Mouse (Mus musculus) MEL-GATA-1-ER (cell line): ENCODE results near the gene Exosc10.

Experiments
- DNase-seq: peaks from one replicate; pipeline ENCODE4 v3.0.0-alpha.2; 2012; ENCODE audit warnings: low read depth; ENCODE audit errors: extremely low read depth

Exosc10 gene

DNA sequence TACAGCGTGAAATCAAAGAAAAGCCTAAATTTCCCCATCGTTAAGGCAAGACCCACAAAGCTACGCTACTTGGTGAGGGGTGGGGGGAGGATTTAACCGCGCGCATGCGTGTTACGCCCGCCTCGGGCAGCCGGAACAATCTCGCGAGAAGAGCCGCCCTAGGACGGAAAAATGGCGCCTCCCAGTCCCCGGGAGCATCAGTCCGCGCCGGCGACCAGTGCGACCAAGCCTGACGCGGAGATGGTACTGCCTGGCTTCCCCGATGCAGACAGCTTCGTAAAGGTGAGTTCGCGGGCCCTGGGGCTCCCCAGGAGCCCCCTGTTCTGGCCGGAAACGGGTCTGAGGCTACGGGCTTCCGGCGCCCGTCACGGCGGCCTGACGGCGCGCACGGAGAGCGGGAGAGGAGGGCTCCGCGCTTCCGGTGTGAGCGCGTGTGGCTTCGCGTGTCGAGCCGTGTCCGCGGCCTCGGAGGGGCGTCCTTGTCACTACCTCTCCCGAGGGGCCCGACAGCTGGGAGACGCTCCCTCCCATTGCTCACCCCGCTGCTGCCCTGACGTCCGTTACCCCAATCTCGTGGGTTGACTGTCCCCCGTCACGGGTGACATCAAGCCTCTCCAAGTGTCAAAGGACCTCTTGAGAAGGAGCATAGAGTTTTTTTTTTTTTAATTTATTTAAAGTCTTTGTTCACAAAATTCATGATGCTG, at the start of gene Exosc10:
Gene Exosc10, plus strand, starts transcription at position 133 of the 704 bp plus-strand sequence.
- DNase-seq = peak; percentile 36

DNA sequence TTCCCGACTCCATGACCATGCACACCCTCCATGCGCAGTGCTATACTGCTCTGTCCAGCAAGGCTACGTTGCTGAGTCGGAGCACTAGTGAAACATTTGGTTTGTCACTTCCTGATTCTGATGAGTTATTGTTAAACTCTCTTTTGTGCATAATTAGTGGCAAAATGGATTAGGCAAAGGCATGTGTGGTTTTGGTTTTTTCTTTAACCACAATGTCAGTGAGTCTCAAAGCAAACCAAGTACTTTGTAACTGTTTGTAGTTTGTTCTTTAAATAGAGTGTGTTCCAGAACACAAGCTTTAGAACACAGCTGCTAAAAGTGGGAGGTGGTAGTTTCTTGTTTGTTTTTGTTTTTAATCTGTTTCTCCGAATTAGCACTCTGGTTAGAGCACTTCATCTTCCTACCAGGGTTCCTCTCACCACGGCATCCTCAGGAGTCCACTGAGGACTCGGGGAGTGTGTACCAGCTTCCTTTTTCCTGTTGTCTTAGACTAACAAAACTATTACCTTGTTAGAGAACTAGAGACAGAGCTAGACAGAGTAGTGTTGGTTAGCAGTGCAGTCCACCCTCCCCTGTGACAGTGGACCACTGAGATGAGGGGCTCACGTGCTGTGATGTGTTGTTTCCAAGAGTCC, 48.7 kb upstream of the Exosc10 start:
- no peak for DNase-seq

DNA sequence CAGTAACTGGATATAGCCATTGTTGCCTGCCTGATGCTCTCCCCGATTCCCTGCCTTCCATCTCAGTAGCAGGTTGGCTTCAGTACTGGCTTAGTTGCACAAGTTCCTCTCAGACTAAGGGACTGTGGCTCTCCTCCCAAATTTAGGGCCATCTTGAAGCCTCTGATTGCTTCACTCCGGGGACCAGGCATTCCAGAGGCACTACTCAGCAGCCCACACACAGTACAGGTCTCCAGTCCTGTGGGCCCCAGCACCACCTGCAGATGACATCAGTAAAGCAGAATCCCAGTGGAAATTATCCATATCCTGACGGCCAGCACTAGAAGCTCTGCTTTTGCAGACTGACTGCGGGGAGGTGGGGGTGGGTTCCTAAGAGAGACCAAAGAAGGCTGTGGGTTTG, 47.5 kb upstream of the Exosc10 start:
- DNase-seq = no peak

DNA sequence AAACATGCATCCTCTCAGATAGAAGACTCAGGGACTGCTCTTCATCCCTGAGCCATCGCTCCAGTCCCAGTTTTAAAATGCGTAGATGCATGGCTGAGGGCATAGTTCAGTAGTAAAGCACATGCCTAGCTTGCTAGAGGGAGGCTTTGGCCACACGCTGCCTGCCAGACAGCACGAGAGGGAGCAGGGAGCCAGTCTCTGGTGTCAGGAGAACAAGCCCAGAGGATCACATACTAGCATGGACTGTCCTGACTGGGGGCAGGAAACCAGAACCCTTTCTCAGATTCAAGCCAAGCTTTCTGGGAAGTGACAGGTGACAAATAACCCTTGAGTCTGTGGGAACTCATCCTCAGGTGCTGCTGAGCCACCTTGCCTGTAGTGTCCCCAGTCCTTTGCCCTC, 46.9 kb upstream of the Exosc10 start:
- DNase-seq = no peak

DNA sequence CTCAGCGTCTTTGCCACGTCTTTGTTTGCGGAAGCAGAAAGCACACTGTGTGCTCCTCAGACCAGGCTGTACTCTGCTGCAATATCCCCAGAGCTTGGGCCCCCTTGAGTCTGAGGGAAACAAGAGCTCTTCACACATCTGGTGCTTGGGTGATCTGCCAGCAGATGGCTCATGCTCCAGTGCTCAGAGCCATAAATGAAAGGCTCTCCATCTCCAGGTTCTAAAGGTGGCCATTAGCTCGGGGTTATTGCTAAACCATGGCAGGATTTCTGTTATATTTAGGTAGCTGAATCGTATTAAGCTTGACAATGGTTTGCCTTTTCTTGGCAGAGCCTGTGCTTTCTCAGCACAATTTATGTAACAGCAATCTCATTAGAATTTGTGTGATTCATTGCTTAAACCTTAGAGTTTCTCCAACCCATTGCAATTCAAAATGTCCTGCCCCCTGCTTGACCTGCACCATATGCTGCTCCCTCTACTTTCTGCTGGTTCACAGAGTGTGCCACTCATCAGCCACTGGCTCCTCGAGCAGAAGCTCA, 45.1 kb upstream of the Exosc10 start:
- DNase-seq = no peak

DNA sequence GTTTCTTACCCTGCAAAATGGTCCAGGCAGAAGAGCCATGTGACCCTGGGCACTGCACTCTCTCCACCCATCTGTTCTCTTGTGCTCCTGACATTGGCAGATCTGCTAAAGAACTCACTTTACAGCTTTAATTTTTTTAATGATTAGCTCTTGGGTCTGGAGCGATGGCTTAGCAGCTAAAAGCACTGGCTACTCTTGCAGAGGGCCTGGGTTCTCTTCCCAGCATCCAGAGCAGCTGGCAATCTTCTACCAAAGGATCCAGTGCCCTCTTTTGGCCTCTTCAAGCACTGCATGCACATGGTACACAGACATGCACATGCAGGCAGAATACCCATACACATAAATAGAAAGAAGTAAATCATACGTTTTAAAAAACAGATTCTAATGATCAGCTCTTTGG, 42.9 kb upstream of the Exosc10 start:
- peak; percentile 3 for DNase-seq

DNA sequence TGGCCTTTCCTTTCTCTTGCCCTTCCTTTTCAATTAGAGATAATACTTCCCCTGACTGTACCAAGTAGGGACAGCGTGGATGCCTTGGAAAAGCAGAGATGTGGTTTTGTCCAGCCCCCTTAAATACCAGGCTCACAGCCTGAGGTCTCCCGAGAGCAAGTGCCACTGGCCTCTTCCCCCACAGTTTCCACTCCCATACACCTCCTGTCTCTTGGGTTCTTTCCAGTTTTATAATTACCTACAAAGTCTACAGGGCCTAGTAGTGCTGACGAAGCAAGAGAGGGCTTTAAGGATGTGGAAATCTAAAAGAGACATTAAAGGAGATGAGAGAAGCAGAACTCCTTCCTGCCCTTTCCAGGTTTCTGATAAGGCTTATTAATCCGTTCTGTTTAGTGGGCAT, 40.4 kb upstream of the Exosc10 start:
- DNase-seq = no peak

DNA sequence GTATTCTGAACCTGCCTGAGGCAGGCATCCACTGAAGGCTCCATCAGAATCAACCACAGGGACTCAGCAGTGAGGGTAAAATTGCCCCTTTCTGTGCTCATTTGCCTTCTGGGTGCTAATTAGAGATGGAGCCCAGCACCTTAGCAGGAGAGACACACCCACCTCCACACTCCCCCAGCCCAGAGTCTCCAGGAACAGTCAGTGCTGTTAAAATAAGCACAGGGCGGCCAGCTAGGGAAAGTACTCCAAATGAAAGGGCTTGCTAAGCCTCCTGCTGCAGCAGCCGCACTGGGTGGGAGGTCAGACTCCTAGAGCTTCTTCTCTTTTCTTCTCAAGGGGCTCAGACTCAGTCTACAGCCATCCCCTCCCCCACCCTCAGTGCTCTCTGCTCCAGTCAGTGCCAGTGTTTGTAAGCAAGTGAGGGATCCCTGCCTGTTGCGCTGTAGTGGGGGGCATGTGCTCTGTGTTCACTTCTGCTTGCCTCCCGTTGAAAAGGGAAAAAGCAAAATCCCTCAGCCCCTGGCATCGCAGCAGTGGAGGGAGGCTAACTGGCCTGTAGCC, 39.9 kb upstream of the Exosc10 start:
- DNase-seq = no peak

DNA sequence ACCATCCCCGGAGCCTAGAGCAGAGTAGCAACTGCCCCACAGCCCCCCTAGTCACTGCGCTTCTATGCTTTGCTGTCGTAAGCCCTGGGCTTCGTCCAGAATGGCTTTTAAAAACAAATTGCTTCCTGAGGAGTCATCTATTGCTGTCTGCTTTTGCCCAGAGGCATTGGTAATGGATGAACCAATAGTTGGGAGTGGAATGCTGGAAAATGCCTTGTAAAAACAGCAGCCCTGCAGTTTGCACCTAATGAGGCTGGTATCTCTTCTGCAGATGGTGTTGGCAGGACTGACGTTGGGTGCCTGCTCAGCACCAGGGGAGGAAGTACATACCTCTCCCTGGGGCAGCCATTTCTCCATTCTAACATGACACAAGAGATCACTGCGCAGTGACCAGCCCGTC, 34.7 kb upstream of the Exosc10 start:
- DNase-seq = no peak

DNA sequence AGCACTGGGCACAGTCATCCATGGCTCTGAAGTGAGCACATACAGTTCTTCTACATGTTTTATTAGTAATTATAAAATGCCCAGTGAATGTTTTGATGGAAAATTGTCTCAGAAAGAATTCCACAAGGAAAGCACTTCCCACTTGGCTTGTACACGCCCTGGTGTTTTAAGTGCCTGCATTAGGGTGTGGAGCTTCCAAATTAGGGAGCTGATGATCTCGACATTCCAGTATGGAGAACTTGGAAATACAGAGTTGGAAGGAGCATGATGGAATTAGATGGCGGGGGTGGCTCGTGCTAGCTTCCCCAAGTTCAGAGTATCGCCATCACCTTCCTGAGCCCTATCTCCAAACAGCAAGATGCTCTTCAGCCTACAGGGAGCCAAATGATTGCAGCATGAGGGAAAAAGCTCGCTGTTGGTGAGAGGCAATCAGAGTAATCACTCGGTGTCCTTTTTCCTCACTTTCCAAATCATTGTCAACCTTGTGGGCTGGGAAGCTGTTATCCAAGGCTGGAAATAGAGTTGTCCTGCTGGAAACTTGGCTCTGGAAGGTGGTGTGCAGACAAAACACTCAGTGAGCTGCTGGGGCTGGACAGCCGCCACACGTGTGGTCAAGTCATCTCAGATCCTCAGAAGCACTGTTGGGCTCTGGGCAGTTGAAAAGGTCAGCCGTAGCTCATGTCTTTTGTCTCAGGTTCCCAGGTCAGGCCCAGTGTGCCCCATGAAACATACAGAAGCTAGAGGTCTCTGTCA, 30.9 kb upstream of the Exosc10 start:
- no peak for DNase-seq

DNA sequence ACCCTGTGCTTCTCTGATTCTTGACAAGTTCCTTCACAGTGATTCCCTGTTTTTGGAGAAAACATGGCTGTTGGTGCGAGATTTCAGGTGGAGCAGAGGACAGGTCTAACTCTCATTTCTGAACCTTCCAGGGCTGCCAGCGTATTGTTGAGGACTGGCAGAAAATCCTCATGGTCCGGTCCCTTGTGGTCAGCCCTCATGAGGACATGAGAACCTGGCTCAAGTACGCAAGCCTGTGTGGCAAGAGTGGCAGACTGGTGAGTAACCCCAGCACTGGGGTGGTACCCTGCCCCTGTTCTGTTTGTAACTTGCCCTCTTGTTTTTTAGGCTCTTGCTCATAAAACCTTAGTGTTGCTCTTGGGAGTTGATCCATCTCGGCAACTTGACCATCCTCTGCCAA, 27.9 kb upstream of the Exosc10 start:
- no peak for DNase-seq

DNA sequence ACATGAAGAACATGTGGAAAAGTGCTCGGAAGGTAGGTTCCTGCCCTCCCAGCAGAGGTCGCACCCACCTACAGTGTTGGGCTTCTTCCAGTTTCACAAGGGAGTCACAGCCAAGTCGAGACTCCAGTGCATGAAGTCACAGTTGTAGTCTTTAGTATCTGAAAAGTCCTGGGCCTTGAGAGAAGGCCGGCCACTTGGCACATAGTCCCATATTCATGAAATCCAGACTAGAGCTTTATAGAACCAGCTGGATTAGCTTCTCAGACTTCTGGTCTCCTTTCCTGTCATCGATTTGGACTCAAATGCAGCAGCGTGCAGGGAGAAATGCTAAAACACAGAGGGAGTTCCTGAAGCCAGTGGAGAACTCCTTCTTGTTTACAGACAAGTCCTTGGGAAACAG, 27.5 kb upstream of the Exosc10 start:
- DNase-seq = no peak

DNA sequence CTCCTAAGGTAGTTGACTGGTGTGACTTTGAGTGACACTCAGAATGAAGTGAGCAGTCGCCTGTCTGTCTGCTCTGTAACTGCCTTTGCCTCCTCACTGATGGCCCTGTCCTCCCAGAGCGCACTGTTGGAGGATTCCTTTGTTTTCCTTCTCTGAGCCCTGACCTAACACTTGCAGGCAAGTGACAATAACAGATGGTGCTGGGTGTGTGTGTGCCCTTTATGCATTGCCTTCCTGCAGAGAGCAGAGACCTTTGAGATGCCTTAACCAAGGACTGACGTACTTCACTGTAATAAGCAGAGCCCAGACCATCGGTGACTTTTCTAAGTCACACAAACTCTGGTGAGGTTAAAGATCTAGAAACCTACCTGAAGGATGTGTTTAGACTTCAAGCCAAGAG, 26.9 kb upstream of the Exosc10 start:
- no peak for DNase-seq

DNA sequence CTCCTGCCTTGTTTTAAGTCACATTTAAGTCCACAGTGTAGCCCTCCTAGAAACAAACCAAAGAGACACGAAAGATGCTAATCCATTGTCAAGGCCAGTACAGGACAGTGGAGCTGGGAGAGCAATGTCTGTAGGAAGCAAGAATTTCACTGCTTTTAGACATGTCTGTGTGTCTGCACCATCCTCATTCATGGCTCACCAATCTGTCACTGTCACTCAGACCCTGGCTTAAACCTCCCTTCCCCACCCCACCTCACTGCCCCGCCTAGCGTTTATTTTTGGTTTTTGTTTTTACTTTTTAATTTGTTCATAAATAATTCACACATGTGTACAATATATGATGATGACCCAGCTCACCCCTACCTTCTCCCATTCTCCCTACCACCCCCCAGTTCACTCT, 25.7 kb upstream of the Exosc10 start:
- DNase-seq = no peak

DNA sequence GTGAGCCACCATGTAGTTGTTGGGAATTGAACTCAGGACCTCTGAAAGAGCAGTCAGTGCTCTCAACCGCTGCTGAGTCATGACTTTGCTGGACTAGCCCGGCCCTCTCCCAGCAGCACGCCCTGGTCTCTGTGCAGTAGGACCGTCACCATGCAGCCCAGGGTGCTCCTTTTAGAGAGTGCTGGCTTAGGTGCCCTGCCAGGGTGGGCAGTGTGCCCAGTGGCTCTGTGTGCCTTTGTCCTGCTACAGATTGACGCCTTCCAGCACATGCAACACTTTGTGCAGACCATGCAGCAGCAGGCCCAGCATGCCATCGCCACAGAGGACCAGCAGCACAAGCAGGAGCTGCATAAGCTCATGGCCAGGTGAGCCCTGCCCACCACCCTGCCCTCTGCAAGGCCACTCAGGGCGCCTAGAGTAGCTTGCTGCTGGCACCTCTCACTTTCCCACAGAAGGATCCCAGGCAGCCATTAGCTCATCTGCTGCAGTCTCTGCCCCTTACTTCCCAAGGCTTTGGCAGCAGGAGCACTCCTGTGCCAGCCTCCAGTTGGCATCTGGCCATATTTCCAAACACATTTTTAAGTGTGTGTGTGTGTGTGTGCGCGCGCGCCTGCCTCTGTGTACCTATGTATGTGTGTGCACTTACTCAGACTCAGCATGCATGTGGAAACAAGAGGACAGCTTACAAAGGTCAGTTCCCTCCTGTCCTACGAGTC, 24.5 kb upstream of the Exosc10 start:
- no peak for DNase-seq

DNA sequence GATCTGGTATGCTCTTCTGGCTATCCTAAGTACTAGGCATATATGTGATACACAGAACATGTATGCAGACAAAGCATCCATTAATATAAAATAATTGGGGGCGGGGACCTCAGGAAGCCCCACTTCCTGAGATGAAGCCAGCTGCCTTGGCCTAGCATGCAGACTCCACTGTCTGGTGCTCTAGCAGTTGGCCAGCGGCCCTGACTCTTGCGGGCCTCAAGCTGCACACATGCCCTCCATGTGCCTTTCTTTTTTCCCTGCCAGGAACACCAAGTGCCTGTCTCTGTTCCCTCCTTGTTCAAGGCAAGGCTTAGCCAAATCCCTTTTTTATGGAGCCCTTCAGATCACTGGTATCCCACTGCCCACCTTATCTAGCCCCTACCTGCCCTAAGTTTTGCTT, 22.4 kb upstream of the Exosc10 start:
- DNase-seq = no peak

DNA sequence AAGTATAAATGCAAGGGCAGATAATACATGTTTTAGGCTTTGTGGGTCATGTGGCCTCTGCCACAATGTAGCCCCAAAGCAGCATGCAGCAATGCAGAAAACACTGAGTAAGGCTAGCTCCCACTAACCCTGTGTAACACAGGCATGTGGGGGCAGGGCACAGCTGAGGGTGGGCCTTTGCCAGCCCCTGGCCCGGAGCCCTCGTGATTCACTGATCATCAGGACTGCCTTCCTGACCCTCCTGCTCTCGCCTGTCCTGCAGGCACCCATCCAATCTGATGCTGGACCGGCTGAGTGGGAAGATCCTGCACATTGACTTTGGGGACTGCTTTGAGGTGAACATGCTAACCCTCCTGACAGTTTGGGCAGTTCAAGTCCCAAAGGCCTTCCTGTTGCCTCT, 9.1 kb upstream of the Exosc10 start:
- DNase-seq = no peak

DNA sequence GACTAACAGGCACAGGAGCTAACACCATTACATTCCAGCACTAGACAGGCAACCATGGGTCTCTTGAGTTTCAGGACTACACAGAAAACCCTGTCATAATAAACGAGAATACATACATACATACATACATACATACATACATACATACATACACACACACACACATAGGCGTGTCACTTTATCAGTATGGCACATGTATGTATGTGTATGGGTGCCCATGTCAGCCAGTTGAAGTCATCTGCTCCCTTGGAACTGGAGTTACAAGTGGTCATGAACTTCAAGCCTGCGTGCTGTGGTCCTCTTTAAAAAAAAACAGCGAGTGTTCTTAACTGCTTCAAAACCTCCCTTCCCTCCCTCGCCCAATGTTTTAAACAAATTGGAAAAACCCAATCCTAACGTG, 463 bp upstream of the Exosc10 start:
- DNase-seq = peak; percentile 7

DNA sequence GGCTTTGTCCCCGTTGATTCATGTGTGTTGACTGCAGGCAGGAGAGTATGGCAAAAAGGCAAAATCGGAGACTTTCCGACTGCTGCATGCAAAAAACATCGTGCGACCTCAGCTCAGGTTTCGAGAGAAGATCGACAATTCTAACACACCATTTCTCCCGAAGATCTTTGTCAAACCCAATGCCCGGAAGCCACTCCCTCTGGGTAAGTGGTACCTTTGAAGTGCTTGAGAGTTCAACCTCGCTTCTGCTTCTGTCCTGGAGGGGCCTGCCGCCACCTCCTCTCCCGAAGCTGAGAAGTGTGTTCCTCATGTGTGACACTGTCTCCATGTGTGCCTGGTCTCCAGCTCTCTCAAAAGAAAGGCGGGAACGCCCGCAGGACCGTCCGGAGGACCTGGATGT, 4.4 kb downstream of the Exosc10 start:
- no peak for DNase-seq

DNA sequence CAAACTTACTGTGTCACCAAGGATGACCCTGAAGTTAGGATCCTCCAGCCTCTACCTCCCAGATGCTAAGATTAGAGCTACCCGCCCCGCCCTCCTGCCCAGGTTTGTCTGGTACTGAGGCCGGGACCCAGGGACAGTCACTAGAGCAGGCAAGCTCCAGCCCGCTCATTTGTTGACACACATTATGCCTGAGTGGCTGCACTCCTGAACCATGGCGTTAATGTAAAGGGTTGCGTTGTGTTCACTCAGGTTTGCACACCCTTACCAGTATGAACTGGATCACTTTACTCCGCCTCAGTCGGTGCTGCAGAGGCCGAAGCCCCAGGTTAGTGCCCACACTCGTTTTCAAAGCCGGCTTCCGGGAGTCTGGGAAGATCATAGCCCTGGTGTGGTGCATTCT, 5.4 kb downstream of the Exosc10 start:
- DNase-seq = no peak

DNA sequence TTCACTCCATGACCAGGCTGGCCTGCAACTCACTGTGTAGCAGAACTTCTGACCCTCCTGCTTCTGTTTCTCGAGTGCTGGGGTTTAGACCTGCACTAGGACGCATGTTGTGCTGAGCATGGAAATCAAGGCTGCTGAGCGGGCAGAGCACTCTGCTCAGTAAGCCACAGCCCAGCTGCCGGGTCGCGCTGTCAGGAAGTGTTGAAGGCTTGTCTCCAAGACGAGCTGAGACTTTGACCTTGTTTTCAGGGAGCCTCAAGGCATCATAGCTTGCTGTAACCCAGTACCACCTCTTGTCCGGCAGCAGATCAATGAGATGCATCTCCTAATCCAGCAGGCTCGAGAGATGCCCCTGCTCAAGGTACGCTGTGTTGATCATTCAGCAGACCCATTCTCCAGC, 11.9 kb downstream of the Exosc10 start:
- no peak for DNase-seq
